ENCODE assay signal across 17 mouse cellular contexts in genomic region chr17:88706231-88706649, GRCm38 (mm10). TPM values are rescaled to one million over a fixed set of nuclear protein-coding genes. Genes with fewer than 3 reads are reported as not detected.
DNase-seq lines count a peak whose midpoint lies in the region; ATAC-seq and TF ChIP-seq lines count a peak whose summit lies in the region.
"Had no signal": no experiment of that assay in that cellular context is flagged by ENCODE, and none has a peak within 500 bp of the region (broad histone marks: within the 10 kb centered on the region; RNA-seq: fewer than 3 reads in every experiment).

No protein-coding gene starts in this region.

- WGBS in neural tube, embryonic 12.5 days: 27% methylated on average over 8 of the region's 8 CpGs
- 23% methylated on average over 8 of the region's 8 CpGs for WGBS in neural tube, embryonic 15.5 days
- 20% methylated on average over 8 of the region's 8 CpGs for WGBS in forebrain, embryonic 12.5 days
- WGBS in hindbrain, postnatal 0 days: 15% methylated on average over 8 of the region's 8 CpGs
- WGBS in heart, adult 2 months: 64% methylated on average over 8 of the region's 8 CpGs
- 57% methylated on average over 8 of the region's 8 CpGs for WGBS in liver, postnatal 0 days (ENCODE audit: insufficient replicate concordance)

- no peak for TF ChIP-seq CTCF in hindbrain, postnatal 0 days (IDR thresholded peaks at IDR 0.05; ENCODE audit: low read depth)
- no peak for TF ChIP-seq CTCF in heart, adult 2 months (IDR thresholded peaks at IDR 0.05)
- TF ChIP-seq CTCF in liver, postnatal 0 days (IDR thresholded peaks at IDR 0.05; ENCODE audit: low read depth): no peak

- H3K9me3 ChIP-seq in neural tube, embryonic 12.5 days: no peaks in the 10 kb centered on the region
- H3K9me3 ChIP-seq in neural tube, embryonic 15.5 days (replicated peaks): no peaks in the 10 kb centered on the region
- no peaks in the 10 kb centered on the region for H3K9me3 ChIP-seq in forebrain, embryonic 12.5 days
- H3K9me3 ChIP-seq in hindbrain, postnatal 0 days (ENCODE audit: low read length): no peaks in the 10 kb centered on the region
- no peaks in the 10 kb centered on the region for H3K9me3 ChIP-seq in liver, postnatal 0 days (ENCODE audit: low read length)
- H3K9me3 ChIP-seq: liver, embryonic 13.5 days had no signal

- no peak overlapping the region for H3K27ac ChIP-seq in neural tube, embryonic 12.5 days
- H3K27ac ChIP-seq in neural tube, embryonic 15.5 days (replicated peaks): no peak overlapping the region
- H3K27ac ChIP-seq in forebrain, embryonic 12.5 days: no peak overlapping the region
- H3K27ac ChIP-seq in hindbrain, postnatal 0 days: no peak overlapping the region
- no peak overlapping the region for H3K27ac ChIP-seq in heart, adult 2 months
- no peak overlapping the region for H3K27ac ChIP-seq in liver, postnatal 0 days (ENCODE audit: low read depth)
- H3K27ac ChIP-seq: liver, embryonic 13.5 days had no signal

- no peaks in the 10 kb centered on the region for H3K79me2 ChIP-seq in heart, adult 2 months (replicated peaks; ENCODE audit: control insufficient read depth, insufficient read depth, low read length)

- no peak overlapping the region for H3K9ac ChIP-seq in neural tube, embryonic 12.5 days
- H3K9ac ChIP-seq in neural tube, embryonic 15.5 days (replicated peaks): no peak overlapping the region
- no peak overlapping the region for H3K9ac ChIP-seq in forebrain, embryonic 12.5 days
- no peak overlapping the region for H3K9ac ChIP-seq in hindbrain, postnatal 0 days (replicated peaks; ENCODE audit: low read length)
- no peak overlapping the region for H3K9ac ChIP-seq in heart, adult 2 months (ENCODE audit: low read depth, low read length)
- H3K9ac ChIP-seq in liver, postnatal 0 days (replicated peaks): no peak overlapping the region
- H3K9ac ChIP-seq: liver, embryonic 13.5 days had no signal

- peaks cover 8% of the 10 kb centered on the region; the same call in 1 of the 2 replicates for H3K4me1 ChIP-seq in neural tube, embryonic 12.5 days
- 0 out of 2 replicates have a peak, but pooled peaks cover 14% of the 10 kb centered on the region for H3K4me1 ChIP-seq in neural tube, embryonic 15.5 days
- peaks cover 9% of the 10 kb centered on the region for H3K4me1 ChIP-seq in forebrain, embryonic 12.5 days
- H3K4me1 ChIP-seq in hindbrain, postnatal 0 days (ENCODE audit: insufficient read depth, low read length): no peaks in the 10 kb centered on the region
- H3K4me1 ChIP-seq in heart, adult 2 months (ENCODE audit: control insufficient read depth, insufficient read depth, low read length): no peaks in the 10 kb centered on the region
- no peaks in the 10 kb centered on the region for H3K4me1 ChIP-seq in liver, postnatal 0 days (ENCODE audit: insufficient read depth)
- H3K4me1 ChIP-seq: liver, embryonic 13.5 days had no signal

- H3K4me2 ChIP-seq in neural tube, embryonic 12.5 days (replicated peaks): no peak overlapping the region; the same call in 1 of the 2 replicates
- H3K4me2 ChIP-seq in neural tube, embryonic 15.5 days: no peak overlapping the region
- H3K4me2 ChIP-seq in forebrain, embryonic 12.5 days: no peak overlapping the region
- no peak overlapping the region for H3K4me2 ChIP-seq in hindbrain, postnatal 0 days (ENCODE audit: low read depth, low read length)
- no peak overlapping the region for H3K4me2 ChIP-seq in liver, postnatal 0 days (ENCODE audit: low read depth, low read length)
- H3K4me2 ChIP-seq: liver, embryonic 13.5 days had no signal

- no peaks in the 10 kb centered on the region for H3K36me3 ChIP-seq in neural tube, embryonic 12.5 days
- H3K36me3 ChIP-seq in neural tube, embryonic 15.5 days: no peaks in the 10 kb centered on the region
- H3K36me3 ChIP-seq in forebrain, embryonic 12.5 days (replicated peaks): no peaks in the 10 kb centered on the region
- H3K36me3 ChIP-seq in hindbrain, postnatal 0 days (ENCODE audit: insufficient read depth, low read length): no peaks in the 10 kb centered on the region
- no peaks in the 10 kb centered on the region for H3K36me3 ChIP-seq in heart, adult 2 months (ENCODE audit: control insufficient read depth, insufficient read depth, low read length)
- H3K36me3 ChIP-seq in liver, postnatal 0 days (replicated peaks; ENCODE audit: insufficient read depth, low read length): no peaks in the 10 kb centered on the region
- H3K36me3 ChIP-seq: liver, embryonic 13.5 days had no signal

- peak; percentile 71 for ATAC-seq in neural tube, embryonic 12.5 days (ENCODE audit: low FRiP score, low read depth)
- no peak for ATAC-seq in neural tube, embryonic 15.5 days (ENCODE audit: low FRiP score)
- peak; percentile 75 for ATAC-seq in forebrain, embryonic 12.5 days (ENCODE audit: low FRiP score)
- ATAC-seq in hindbrain, postnatal 0 days: peak; percentile 38; the same call in 1 of the 2 replicates
- ATAC-seq in liver, postnatal 0 days: no peak
- ATAC-seq: CD4-positive, CD25-positive, alpha-beta regulatory T cell, adult 4 months had no signal

- intact Hi-C loops in heart, adult 2 months (cut with DNase I): no loop called here

- no peak for TF ChIP-seq EP300 in heart, adult 2 months (IDR thresholded peaks at IDR 0.05; ENCODE audit: insufficient read depth, low read depth, low read length)
- TF ChIP-seq EP300 in liver, postnatal 0 days (IDR thresholded peaks at IDR 0.05; ENCODE audit: low read depth): no peak

- TF ChIP-seq POLR2A in heart, adult 2 months (IDR thresholded peaks at IDR 0.05; ENCODE audit: insufficient read depth, low read depth, low read length): no peak

- no peak for DNase-seq in hindbrain, postnatal 0 days (ENCODE audit: low spot score)
- no peak for DNase-seq in heart, adult 2 months
- no peak for DNase-seq in heart, adult 8-10 months (ENCODE audit: low spot score)
- DNase-seq in liver, postnatal 0 days: no peak
- no peak for DNase-seq in layer of hippocampus, postnatal 10 days (ENCODE audit: low spot score in 2 of 2)
- DNase-seq: cerebellum, adult 2 months; kidney, adult 2 months; liver, embryonic 13.5 days; lung, postnatal 4 days; retina, postnatal 1 day had no signal

- H3K27me3 ChIP-seq in neural tube, embryonic 12.5 days (replicated peaks): no peaks in the 10 kb centered on the region
- H3K27me3 ChIP-seq in neural tube, embryonic 15.5 days (replicated peaks): no peaks in the 10 kb centered on the region
- H3K27me3 ChIP-seq in forebrain, embryonic 12.5 days: no peaks in the 10 kb centered on the region
- no peaks in the 10 kb centered on the region for H3K27me3 ChIP-seq in hindbrain, postnatal 0 days (ENCODE audit: insufficient read depth, low read length)
- H3K27me3 ChIP-seq in heart, adult 2 months (ENCODE audit: control insufficient read depth, insufficient read depth, low read length): no peaks in the 10 kb centered on the region
- H3K27me3 ChIP-seq in liver, postnatal 0 days (ENCODE audit: insufficient read depth, low read length): no peaks in the 10 kb centered on the region
- H3K27me3 ChIP-seq: liver, embryonic 13.5 days had no signal

- no peak overlapping the region for H3K4me3 ChIP-seq in neural tube, embryonic 12.5 days
- H3K4me3 ChIP-seq in neural tube, embryonic 15.5 days (replicated peaks): no peak overlapping the region
- no peak overlapping the region for H3K4me3 ChIP-seq in forebrain, embryonic 12.5 days (replicated peaks)
- H3K4me3 ChIP-seq in hindbrain, postnatal 0 days (ENCODE audit: low read length): no peak overlapping the region
- no peak overlapping the region for H3K4me3 ChIP-seq in heart, adult 2 months
- no peak overlapping the region for H3K4me3 ChIP-seq in liver, postnatal 0 days (ENCODE audit: low read depth, low read length)
- H3K4me3 ChIP-seq: liver, embryonic 13.5 days; myocyte had no signal

RNA-seq across cellular contexts. Expression of gene Gtf2a1l, which starts 37.8 kb away (rescaled TPM):
- polyA plus RNA-seq in neural tube, embryonic 12.5 days (2016; fragmentation: Nextera tagmentation; extraction: Ambion mirVana): 0.17 and 0.18 TPM in 2 replicates
- polyA plus RNA-seq in neural tube, embryonic 15.5 days (2015; fragmentation: Nextera tagmentation; extraction: Ambion mirVana): 0.35 and 0.54 TPM in 2 replicates
- not detected in 2 replicates for polyA plus RNA-seq in forebrain, embryonic 12.5 days (2016; fragmentation: Nextera tagmentation; extraction: Ambion mirVana)
- total RNA-seq in hindbrain, postnatal 0 days (2014; rRNA removed): not detected in 2 replicates
- polyA plus RNA-seq in hindbrain, postnatal 0 days (2015; fragmentation: Nextera tagmentation; extraction: Ambion mirVana): 0.38 and 0.53 TPM in 2 replicates
- not detected for total RNA-seq in heart, adult 2 months (2021)
- 0.14 and 0.23 TPM in 2 replicates for polyA plus RNA-seq in heart, adult 2 months (2012; rRNA removed)
- total RNA-seq in heart, adult 8-10 months (2022): not detected
- not detected in 2 replicates for polyA plus RNA-seq in liver, postnatal 0 days (2015; fragmentation: Nextera tagmentation; extraction: Ambion mirVana)
- total RNA-seq in layer of hippocampus, postnatal 10 days (2021): under 1 TPM in 1 of 2 experiments, not detected in 1; 0.75 TPM
- polyA plus RNA-seq: CD4-positive, CD25-positive, alpha-beta regulatory T cell, adult 4 months; embryonic facial prominence, embryonic 11.5 days; heart, postnatal 0 days; liver, embryonic 13.5 days; myocyte had no signal

Comparison
In these comparisons a context has a peak if more than half of its experiments do, and no peak if none do; other contexts are left out.
1. ATAC-seq: peak in neural tube, embryonic 12.5 days (single experiment), forebrain, embryonic 12.5 days (single experiment) and hindbrain, postnatal 0 days (single experiment); none in neural tube, embryonic 15.5 days (single experiment) and liver, postnatal 0 days (single experiment).